Comparison of ENCODE assay signal across 17 mouse cellular contexts in genomic region chr15:79619770-79620414, GRCm38 (mm10). TPM values are rescaled to one million over a fixed set of nuclear protein-coding genes. Genes with fewer than 3 reads are reported as not detected.
DNase-seq lines count a peak whose midpoint lies in the region; ATAC-seq lines count a peak whose summit lies in the region.
"Had no signal": no experiment of that assay in that cellular context is flagged by ENCODE, and none has a peak within 500 bp of the region (broad histone marks: within the 10 kb centered on the region; RNA-seq: fewer than 3 reads in every experiment).

No protein-coding gene starts in this region.

- H3K36me3 ChIP-seq in liver, embryonic 15.5 days (replicated peaks) = no peaks in the 10 kb centered on the region

- H3K4me3 ChIP-seq in liver, embryonic 15.5 days (replicated peaks) = no peak overlapping the region
- H3K4me3 ChIP-seq: gastrocnemius, adult 2 months; hindbrain, embryonic 10.5 days; limb, embryonic 15.5 days had no signal

- intact Hi-C loops in gastrocnemius, postnatal 36 days (cut with DNase I) = no loop called here
- intact Hi-C loops in left cerebral cortex, postnatal 25 days (cut with DNase I) = no loop called here

- H3K4me1 ChIP-seq in liver, embryonic 15.5 days (replicated peaks) = peaks cover 8% of the 10 kb centered on the region
- H3K4me1 ChIP-seq: hindbrain, embryonic 10.5 days; limb, embryonic 15.5 days had no signal

- no peaks in the 10 kb centered on the region for H3K9me3 ChIP-seq in liver, embryonic 15.5 days (replicated peaks)
- H3K9me3 ChIP-seq: hindbrain, embryonic 10.5 days; limb, embryonic 15.5 days had no signal

- ATAC-seq in liver, embryonic 15.5 days (ENCODE audit: insufficient read depth) = peak; percentile 54; the same call in 1 of the 2 replicates
- ATAC-seq in CD4-positive, CD25-positive, alpha-beta regulatory T cell, adult 4 months = no peak
- no peak for ATAC-seq in megakaryocyte progenitor cell, adult 5-6 weeks (replicated peaks; ENCODE audit: poor library complexity)
- ATAC-seq: forebrain, embryonic 16.5 days; midbrain, embryonic 16.5 days had no signal

- H3K27me3 ChIP-seq in liver, embryonic 15.5 days = no peaks in the 10 kb centered on the region
- H3K27me3 ChIP-seq: limb, embryonic 15.5 days had no signal

- WGBS in liver, embryonic 15.5 days (ENCODE audit: insufficient replicate concordance) = 54% methylated on average over 11 of the region's 11 CpGs

- DNase-seq in gastrocnemius, postnatal 25 days = peak; percentile 3
- no peak for DNase-seq in gastrocnemius, postnatal 36 days
- DNase-seq in lung, postnatal 10 days = peak; percentile 29
- no peak for DNase-seq in lung, postnatal 36 days
- no peak for DNase-seq in left cerebral cortex, postnatal 25 days (ENCODE audit: low spot score in 2 of 2)
- DNase-seq: adrenal gland, postnatal 10 days; cerebellum, adult 9-10 months; gastrocnemius, adult 2 months; layer of hippocampus, adult 9-11 months; thymus, postnatal 25 days had no signal

- H3K27ac ChIP-seq in liver, embryonic 15.5 days (replicated peaks) = no peak overlapping the region
- H3K27ac ChIP-seq: gastrocnemius, adult 2 months; hindbrain, embryonic 10.5 days; limb, embryonic 15.5 days had no signal

- H3K4me2 ChIP-seq in liver, embryonic 15.5 days = 0 out of 2 replicates have a peak overlapping the region, but pooled peaks have one; percentile 2
- H3K4me2 ChIP-seq: limb, embryonic 15.5 days had no signal

- H3K9ac ChIP-seq in liver, embryonic 15.5 days = no peak overlapping the region
- H3K9ac ChIP-seq: limb, embryonic 15.5 days had no signal

RNA-seq across cellular contexts. Expression of gene Dmc1, which starts 15.0 kb away (rescaled TPM):
- not detected for total RNA-seq in gastrocnemius, postnatal 25 days (2021)
- total RNA-seq in gastrocnemius, postnatal 36 days (2021) = not detected
- polyA plus RNA-seq in liver, embryonic 15.5 days (2015; fragmentation: Nextera tagmentation; extraction: Ambion mirVana) = 0.18 and 0.24 TPM in 2 replicates
- polyA plus RNA-seq in CD4-positive, CD25-positive, alpha-beta regulatory T cell, adult 4 months (2017; shearing (Covaris generic)) = not detected
- 1 to 10 TPM; 1.2 TPM for total RNA-seq in left cerebral cortex, postnatal 25 days (2021)
- 3.4 and 3.5 TPM in 2 replicates for total RNA-seq in megakaryocyte progenitor cell, adult 5-6 weeks (2015)
- total RNA-seq in megakaryocyte progenitor cell, adult 5-6 weeks (2017) = 2.9 and 4.0 TPM in 2 replicates
- total RNA-seq: gastrocnemius, adult 2 months had no signal

RNA-seq across cellular contexts. Expression of gene Fam227a, which starts 38.9 kb away (rescaled TPM):
- under 1 TPM; 0.41 to 0.48 TPM for total RNA-seq in gastrocnemius, postnatal 25 days (2021)
- total RNA-seq in gastrocnemius, postnatal 36 days (2021) = under 1 TPM; 0.81 to 0.87 TPM
- polyA plus RNA-seq in liver, embryonic 15.5 days (2015; fragmentation: Nextera tagmentation; extraction: Ambion mirVana) = 0.05 and 0.12 TPM in 2 replicates
- under 1 TPM; 0.15 to 0.50 TPM for polyA plus RNA-seq in CD4-positive, CD25-positive, alpha-beta regulatory T cell, adult 4 months (2017; shearing (Covaris generic))
- 10 to 100 TPM in 1 of 2 experiments, 1 to 10 TPM in 1; 7.7 to 10.9 TPM for total RNA-seq in left cerebral cortex, postnatal 25 days (2021)
- total RNA-seq in megakaryocyte progenitor cell, adult 5-6 weeks (2015) = 0.61 and 1.5 TPM in 2 replicates
- 0.92 and 1.4 TPM in 2 replicates for total RNA-seq in megakaryocyte progenitor cell, adult 5-6 weeks (2017)

RNA-seq across cellular contexts. Expression of gene Cby1, which starts 39.1 kb away (rescaled TPM):
- 10 to 100 TPM; 14.3 to 15.8 TPM for total RNA-seq in gastrocnemius, postnatal 25 days (2021)
- 10 to 100 TPM; 12.1 to 14.5 TPM for total RNA-seq in gastrocnemius, postnatal 36 days (2021)
- 12.3 and 12.7 TPM in 2 replicates for polyA plus RNA-seq in liver, embryonic 15.5 days (2015; fragmentation: Nextera tagmentation; extraction: Ambion mirVana)
- 10 to 100 TPM; 16.1 to 16.3 TPM for polyA plus RNA-seq in CD4-positive, CD25-positive, alpha-beta regulatory T cell, adult 4 months (2017; shearing (Covaris generic))
- total RNA-seq in left cerebral cortex, postnatal 25 days (2021) = 10 to 100 TPM; 51.2 to 53.6 TPM
- 13.8 and 19.0 TPM in 2 replicates for total RNA-seq in megakaryocyte progenitor cell, adult 5-6 weeks (2015)
- 47.9 and 65.2 TPM in 2 replicates for total RNA-seq in megakaryocyte progenitor cell, adult 5-6 weeks (2017)

RNA-seq across cellular contexts. Expression of gene Tomm22, which starts 50.8 kb away (rescaled TPM):
- total RNA-seq in gastrocnemius, postnatal 25 days (2021) = 10 to 100 TPM; 67.1 to 72.6 TPM
- 10 to 100 TPM; 56.5 to 60.2 TPM for total RNA-seq in gastrocnemius, postnatal 36 days (2021)
- polyA plus RNA-seq in liver, embryonic 15.5 days (2015; fragmentation: Nextera tagmentation; extraction: Ambion mirVana) = 124 and 134 TPM in 2 replicates
- 100 to 1,000 TPM; 183 to 185 TPM for polyA plus RNA-seq in CD4-positive, CD25-positive, alpha-beta regulatory T cell, adult 4 months (2017; shearing (Covaris generic))
- total RNA-seq in left cerebral cortex, postnatal 25 days (2021) = 100 to 1,000 TPM in 1 of 2 experiments, 10 to 100 TPM in 1; 97.8 to 100 TPM
- 197 and 207 TPM in 2 replicates for total RNA-seq in megakaryocyte progenitor cell, adult 5-6 weeks (2015)
- 85.1 and 112 TPM in 2 replicates for total RNA-seq in megakaryocyte progenitor cell, adult 5-6 weeks (2017)

Comparison
In these comparisons a context has a peak if more than half of its experiments do, and no peak if none do; other contexts are left out.
1. DNase-seq: peak in gastrocnemius, postnatal 25 days (single experiment) and lung, postnatal 10 days (single experiment); none in gastrocnemius, postnatal 36 days (0 of 2), lung, postnatal 36 days (single experiment) and left cerebral cortex, postnatal 25 days (0 of 2).